ENCODE assay signal across 8 mouse cellular contexts in the genomic region with DNA sequence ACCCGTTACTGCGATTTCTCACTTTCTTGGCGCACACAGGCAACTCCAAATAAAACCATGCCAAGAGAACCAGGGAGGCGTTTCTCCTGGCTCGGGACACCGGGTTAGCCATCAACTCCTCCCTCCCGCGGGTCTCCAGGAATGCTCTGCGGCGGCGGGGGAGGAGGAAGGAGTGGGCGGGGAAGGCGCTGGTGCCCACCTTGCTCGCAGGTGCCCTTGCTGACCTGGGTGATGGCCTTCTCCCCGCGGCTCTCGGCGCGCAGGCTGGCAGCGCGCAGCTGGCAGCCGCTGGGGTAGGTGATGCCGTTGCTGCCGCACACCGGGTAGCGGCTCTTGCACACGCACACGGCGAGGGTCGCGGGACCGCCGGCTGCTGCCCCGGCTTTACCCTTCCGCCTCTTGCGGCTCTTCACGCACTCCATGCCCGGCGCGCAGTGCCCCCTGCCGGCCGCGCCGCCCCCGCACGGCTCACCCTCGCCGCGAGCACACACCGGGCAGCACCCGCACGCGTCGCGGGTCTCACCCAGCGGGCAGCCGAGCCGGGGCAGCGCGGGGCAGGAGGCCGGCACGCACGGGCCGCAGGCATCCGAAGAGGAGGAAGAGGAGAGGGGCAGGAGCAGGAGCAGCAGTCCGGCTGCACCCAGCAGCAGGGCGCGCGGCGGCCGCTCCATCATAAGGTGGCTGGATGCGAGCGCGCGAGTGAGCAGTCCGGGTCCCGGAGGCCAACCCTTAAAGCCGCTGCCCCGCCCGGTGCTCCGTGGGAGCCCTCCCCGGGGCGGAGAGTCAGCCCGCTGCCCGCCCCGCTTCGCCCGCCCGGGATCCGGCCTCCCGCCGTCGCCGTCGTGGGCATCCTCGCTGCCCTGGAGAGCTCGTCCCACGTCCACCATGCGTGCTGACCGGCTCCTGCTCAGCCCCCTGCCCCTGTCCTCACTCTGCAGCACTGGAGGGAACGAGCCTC. TPM values are rescaled to one million over a fixed set of nuclear protein-coding genes. Genes with fewer than 3 reads are reported as not detected.
DNase-seq lines count a peak whose midpoint lies in the region; TF ChIP-seq lines count a peak whose summit lies in the region.

A gene (minus strand): TSS at position 701 of the 958 bp plus-strand sequence.

- peak; percentile 74 for TF ChIP-seq CTCF in brain, embryonic 14.5 days (IDR thresholded peaks at IDR 0.05; ENCODE audit: borderline replicate concordance, extremely low read depth, insufficient read depth, insufficient read length)
- TF ChIP-seq CTCF in layer of hippocampus, adult 2 months (conservative IDR thresholded peaks at IDR 0.05): peak; percentile 76
- 0 out of 2 replicates have a peak, but pooled peaks have one; percentile 8 for TF ChIP-seq CTCF in lung, adult 2 months (IDR thresholded peaks at IDR 0.05; ENCODE audit: insufficient read depth, low read length)
- peak; percentile 52; the same call in 1 of the 2 replicates for TF ChIP-seq CTCF in olfactory bulb, adult 2 months (IDR thresholded peaks at IDR 0.05; ENCODE audit: insufficient read depth, low read depth, low read length)

- peaks cover 15% of the 10 kb centered on the region for H3K4me1 ChIP-seq in lung, adult 2 months (ENCODE audit: control insufficient read depth, insufficient read depth, low read length)
- H3K4me1 ChIP-seq in olfactory bulb, adult 2 months (ENCODE audit: control insufficient read depth, insufficient read depth, low read length): peaks cover 3% of the 10 kb centered on the region

- no peak for TF ChIP-seq POLR2A in brain, embryonic 14.5 days (IDR thresholded peaks at IDR 0.05; ENCODE audit: borderline replicate concordance, extremely low read depth, insufficient read depth, insufficient read length, poor library complexity, severe bottlenecking)
- TF ChIP-seq POLR2A in lung, adult 2 months (IDR thresholded peaks at IDR 0.05; ENCODE audit: borderline replicate concordance, extremely low read depth, low read depth, low read length): peak; percentile 70; the same call in 1 of the 2 replicates
- no peak for TF ChIP-seq POLR2A in olfactory bulb, adult 2 months (IDR thresholded peaks at IDR 0.05; ENCODE audit: insufficient read depth, low read depth, low read length)

- H3K27ac ChIP-seq in layer of hippocampus, adult 2 months: peak within 1 kb of the TSS; percentile 71
- no peak within 1 kb of the TSS for H3K27ac ChIP-seq in olfactory bulb, adult 2 months (ENCODE audit: insufficient read depth, low read depth, low read length)

- peak; percentile 60 for DNase-seq in ES-CJ7 (ENCODE audit: low read depth, low spot score)
- peak; percentile 77 for DNase-seq in brain, embryonic 14.5 days (ENCODE audit: low read depth)
- peak; percentile 14 to 64 for DNase-seq in frontal cortex, adult 2 months (ENCODE audit: extremely low spot score in 1 of 2, low spot score in 1 of 2)
- DNase-seq in heart, postnatal 4 days: peak; percentile 82
- peak; percentile 17 to 58 for DNase-seq in layer of hippocampus, adult 2 months (ENCODE audit: low spot score in 2 of 2)
- peak; percentile 84 for DNase-seq in lung, adult 2 months
- peak; percentile 8 to 62 for DNase-seq in thymus, postnatal 10 days (ENCODE audit: low spot score in 2 of 2)

- 5% methylated on average over 89 of the region's 101 CpGs for WGBS in lung, adult 2 months
- 5% methylated on average over 100 of the region's 101 CpGs for WGBS in olfactory bulb, adult 2 months

- peak within 1 kb of the TSS; percentile 71 for H3K4me3 ChIP-seq in layer of hippocampus, adult 2 months
- peak within 1 kb of the TSS; percentile 85 for H3K4me3 ChIP-seq in lung, adult 2 months (replicated peaks; ENCODE audit: extremely low read depth, low read depth, low read length)
- H3K4me3 ChIP-seq in olfactory bulb, adult 2 months (ENCODE audit: insufficient read depth, low read depth, low read length): peak within 1 kb of the TSS; percentile 64

RNA-seq across cellular contexts. Expression of the gene that starts here (rescaled TPM):
- 73.2 and 74.8 TPM in 2 replicates for polyA plus RNA-seq in brain, embryonic 14.5 days (2012; rRNA removed)
- polyA plus RNA-seq in frontal cortex, adult 2 months (2012; rRNA removed): 97.7 and 99.9 TPM in 2 replicates
- total RNA-seq in heart, postnatal 4 days (2021): 100 to 1,000 TPM; 210 to 250 TPM
- total RNA-seq in layer of hippocampus, adult 2 months (2021): 10 to 100 TPM; 22.4 to 26.5 TPM
- polyA plus RNA-seq in lung, adult 2 months (2012; rRNA removed): 2,523 and 4,787 TPM in 2 replicates
- not detected in 2 replicates for polyA plus RNA-seq in olfactory bulb, adult 2 months (2012; ENCODE audit: insufficient read depth, insufficient read length, low replicate concordance, missing spikeins)

Comparison
In these comparisons a context has a peak if more than half of its experiments do, and no peak if none do; other contexts are left out.
1. RNA of the gene that starts here (total RNA-seq): 210 to 250 TPM in heart, postnatal 4 days; 22.4 to 26.5 TPM in layer of hippocampus, adult 2 months; every median in the first group is over 4 times any median in the second.
2. RNA of the gene that starts here (polyA plus RNA-seq): 2,523 to 4,787 TPM in lung, adult 2 months; 97.7 to 99.9 TPM in frontal cortex, adult 2 months, not detected in olfactory bulb, adult 2 months and 73.2 to 74.8 TPM in brain, embryonic 14.5 days; every median in the first group is over 10 times any median in the second.
3. CTCF ChIP-seq: peak in every context shown above with its lines; median percentile 76 in layer of hippocampus, adult 2 months; 74 in brain, embryonic 14.5 days; 52 in olfactory bulb, adult 2 months; 8 in lung, adult 2 months.
4. Peak in every context shown above with its lines, with median percentiles within 50 percentile points of each other: DNase-seq and H3K4me3 ChIP-seq.